Mouse (Mus musculus): ENCODE data around the gene Tm2d3.

Gene Tm2d3

DNA sequence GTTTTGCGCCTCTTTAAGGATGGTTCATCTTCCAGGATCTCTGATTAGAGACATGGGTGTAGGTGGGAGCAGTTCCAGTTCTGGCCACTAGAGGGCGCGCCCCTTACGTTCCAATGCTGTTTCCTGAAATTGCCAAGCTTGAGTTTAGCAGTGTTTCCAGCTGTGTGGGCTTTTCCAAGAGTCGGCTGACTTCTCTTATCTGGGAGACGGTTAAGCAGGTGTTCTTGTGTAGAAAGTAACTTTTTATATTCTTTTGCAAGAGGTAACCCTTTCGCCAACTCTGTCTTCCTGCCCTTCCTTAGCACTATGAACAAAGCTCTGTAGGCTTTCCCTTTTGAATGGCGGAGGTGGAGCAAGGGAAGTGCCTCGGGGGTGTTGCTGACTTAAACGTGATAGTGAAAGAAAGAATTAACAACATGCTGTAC, 13.9 kb downstream of the Tm2d3 start:
- peak; percentile 89 for ATAC-seq (ENCODE audit: low TSS enrichment)

DNA sequence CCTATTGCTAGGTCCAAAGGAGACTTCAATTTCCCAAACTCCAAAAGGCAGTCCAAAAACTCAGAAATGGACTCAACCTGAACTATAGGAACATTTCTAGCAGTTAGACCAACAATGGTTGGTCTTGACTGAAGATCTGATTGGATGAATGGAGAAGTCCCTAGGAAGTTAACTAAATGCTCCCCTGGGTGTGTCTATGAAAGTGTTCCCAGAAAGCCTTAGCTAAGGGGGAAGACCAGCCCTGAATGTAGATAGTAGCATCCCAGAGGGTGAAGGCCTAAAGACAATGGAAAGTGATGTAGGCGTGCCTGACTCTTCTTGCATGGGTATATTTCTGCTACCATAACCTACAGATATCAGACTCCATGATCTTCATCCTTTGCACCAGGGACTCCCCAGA, 17.5 kb downstream of the Tm2d3 start:
- ATAC-seq (ENCODE audit: low TSS enrichment) = no peak

DNA sequence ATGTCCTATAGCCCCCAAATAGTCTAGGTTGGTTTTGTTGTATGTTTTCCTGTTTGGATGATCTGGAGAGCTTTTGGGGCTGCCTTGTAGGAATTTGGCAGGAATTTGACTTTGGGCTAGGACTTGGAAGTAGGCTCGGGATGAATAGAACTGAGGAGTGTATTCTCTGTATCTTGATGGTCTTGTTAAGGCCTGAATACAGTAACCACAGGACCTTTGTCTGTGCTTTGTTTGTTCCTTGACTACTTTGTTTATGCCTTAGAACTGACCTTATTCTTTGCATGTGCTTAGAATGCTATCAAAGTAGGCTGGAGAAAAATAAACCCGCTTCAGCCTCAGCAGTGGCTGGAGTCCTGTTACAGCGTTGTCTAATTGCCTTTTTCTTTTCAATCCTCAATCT, 19.3 kb downstream of the Tm2d3 start:
- no peak for ATAC-seq (ENCODE audit: low TSS enrichment)

DNA sequence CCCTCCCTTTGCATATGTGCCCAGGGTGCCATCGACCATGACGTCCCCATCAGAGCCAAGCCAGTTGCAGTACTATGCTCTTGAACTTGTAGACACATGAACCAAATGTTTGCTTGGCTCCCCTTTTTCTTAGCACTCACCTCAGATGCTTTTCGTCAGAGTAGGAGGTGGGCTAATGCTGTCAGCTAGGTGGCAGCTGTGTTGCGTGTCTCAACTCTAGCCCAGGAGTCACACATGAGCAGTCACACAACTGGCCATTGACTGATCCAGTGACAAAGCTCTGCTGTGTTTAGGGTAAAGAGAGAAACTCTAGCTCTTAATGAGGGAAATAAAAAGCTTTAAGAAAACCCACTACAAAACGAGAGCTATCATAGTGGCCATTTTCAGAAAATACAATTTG, 22.8 kb downstream of the Tm2d3 start:
- ATAC-seq (ENCODE audit: low TSS enrichment) = no peak

DNA sequence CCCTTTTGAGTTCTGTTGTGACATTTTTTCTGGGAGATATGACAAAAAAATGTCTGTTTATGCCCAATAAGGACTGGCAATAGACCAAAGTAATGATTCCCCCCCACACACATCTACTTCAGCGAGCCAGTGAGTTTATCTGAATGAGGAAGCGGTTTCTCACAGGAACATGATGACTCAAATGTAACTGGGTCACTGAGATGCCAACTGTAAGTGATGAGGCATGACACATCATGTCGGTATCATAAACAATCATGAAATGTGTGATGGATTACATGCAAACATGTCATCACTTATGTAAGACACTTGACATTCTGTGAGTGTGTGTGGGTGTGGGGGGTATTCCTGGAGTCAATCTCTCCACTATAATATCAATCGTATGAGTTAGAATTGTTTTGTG, 23.3 kb downstream of the Tm2d3 start:
- ATAC-seq (ENCODE audit: low TSS enrichment) = no peak

DNA sequence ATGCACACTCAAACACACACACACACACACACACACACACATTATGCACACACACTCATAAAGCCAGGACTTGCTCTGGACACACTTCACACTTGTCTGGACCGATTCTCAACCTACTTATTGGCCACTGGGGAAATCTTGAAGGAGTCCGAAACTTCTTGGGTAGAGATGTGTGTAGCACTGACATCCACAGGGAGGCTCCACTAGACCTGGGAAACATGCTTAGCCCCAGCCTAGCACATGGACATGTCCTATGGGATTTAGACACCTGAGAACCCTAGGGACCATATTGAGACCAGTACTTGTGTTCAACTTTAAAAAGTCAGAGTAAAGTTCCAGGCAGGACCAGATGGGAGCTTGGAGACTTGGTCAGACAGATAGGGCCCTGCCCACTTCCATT, 43.1 kb downstream of the Tm2d3 start:
- ATAC-seq (ENCODE audit: low TSS enrichment) = peak; percentile 64; the same call in 1 of the 2 replicates

DNA sequence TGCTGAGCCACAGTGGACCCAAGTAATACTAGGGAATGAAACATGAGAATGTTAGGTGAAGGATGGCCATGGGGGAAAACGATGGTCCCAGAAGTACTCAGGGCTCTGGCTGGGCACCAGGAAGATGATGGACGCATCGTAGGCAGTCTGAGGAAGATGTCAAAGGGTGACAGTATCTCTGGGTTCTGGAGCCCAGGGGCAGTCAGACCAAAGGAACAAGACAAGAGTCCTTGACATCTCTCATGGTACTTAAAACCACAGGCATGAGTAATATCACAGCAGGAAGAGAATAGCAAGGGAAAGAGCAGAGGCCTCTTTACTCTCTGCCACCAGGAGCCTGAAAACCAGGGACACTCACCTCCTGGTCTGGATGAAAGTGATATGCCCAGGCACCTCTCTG, 44.3 kb downstream of the Tm2d3 start:
- no peak for ATAC-seq (ENCODE audit: low TSS enrichment)

DNA sequence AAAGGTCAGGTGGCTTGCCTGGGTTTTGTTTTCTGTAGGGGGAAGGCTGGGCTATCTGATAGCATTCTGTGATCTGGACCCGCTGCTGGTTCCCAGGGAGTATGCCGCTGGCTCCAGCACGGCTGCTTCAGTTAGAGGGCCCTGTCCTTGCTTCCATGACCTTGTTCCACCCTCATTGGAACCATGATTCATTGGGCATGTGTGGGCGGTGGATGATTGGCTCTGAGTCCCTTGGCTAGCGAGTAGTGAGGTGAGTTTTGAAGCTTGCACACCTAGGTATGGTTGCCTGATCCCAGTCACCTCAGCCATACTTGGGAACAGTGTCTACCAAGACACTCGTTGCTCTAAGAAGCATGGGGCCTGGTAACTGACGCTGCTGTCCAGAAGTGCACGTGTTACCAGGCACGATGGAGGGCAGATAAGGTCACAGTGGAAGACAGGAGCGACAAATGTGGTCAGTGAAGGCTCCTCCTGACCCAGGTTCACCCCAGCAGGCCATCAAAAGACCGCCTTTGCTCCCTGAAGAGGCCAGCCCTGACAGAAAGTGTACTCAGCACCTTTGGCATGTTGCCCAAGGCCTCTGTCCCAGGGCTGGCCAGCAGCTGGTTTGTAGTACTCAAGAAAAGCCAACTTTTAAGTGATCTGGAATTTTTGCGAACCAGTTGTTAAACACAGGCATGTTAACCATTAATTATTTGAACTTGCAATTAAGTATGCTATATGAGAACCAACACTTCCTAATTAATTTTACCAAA, 46.5 kb downstream of the Tm2d3 start:
- no peak for ATAC-seq (ENCODE audit: low TSS enrichment)

DNA sequence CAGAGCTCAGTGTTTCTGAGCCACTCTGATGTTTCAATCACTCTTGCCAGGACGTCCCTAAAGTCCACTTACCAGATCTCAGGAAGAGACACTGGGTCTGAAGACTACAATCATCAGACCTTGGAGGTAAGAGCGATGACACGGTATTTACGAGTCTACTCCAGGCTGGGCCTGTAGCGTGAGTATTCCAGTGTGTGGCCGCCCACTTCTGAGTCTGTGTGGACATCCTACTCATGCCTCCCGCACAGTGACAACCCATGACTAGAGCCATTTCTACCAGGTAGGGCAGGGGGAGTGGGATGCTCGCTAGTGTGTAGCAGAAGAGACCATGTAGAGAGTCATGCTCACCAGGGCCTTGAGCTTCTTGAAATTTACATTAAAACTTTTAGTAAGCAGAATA, 51.9 kb downstream of the Tm2d3 start:
- no peak for ATAC-seq (ENCODE audit: low TSS enrichment)

DNA sequence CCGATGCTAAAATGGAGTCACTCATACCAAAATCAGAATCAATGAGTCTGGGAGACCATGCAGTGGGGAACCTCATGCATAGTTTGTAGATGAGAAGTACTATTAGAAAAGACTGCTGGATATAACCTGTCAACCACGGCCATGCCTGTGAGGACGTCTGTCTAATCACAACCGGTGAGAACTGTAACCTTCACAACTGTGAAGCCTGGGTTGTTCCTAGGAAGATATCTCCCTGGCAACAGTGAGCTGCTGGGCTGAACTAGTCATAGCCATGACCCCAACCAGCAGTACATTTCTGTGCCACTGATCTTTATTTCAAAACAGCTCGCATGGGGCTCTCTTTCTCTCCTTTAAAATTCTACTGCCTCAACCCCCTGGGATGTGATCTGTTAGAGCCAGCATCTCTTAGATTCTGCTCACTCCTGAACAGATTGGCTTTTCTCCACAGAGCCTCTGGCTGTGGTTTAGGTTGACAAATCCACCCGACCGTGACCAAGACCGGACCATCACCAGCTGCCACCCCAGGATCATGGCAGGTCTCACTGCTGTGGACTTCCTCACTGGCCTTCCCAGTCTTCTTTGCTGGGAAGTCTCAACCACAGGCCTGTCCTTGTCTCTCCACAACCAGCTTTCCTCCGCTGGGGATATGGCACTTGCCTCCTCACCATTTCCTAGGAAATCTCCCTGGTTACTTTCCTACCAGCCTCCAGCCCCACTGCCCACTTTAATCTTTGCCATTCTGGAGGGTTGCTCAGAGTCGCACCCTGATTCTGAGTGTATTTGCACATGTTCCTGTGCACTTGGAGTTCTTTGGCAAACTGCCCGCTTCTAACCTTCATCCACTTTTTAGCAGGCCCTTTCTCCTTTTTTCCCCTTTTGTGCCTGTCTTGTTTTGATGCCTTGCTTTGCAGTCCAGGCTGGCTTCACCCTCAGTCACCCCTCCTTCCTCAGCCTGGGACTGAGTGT, 57.3 kb downstream of the Tm2d3 start:
- ATAC-seq (ENCODE audit: low TSS enrichment) = no peak
